Comparison of ENCODE assay signal across 9 mouse cellular contexts in the genomic region with DNA sequence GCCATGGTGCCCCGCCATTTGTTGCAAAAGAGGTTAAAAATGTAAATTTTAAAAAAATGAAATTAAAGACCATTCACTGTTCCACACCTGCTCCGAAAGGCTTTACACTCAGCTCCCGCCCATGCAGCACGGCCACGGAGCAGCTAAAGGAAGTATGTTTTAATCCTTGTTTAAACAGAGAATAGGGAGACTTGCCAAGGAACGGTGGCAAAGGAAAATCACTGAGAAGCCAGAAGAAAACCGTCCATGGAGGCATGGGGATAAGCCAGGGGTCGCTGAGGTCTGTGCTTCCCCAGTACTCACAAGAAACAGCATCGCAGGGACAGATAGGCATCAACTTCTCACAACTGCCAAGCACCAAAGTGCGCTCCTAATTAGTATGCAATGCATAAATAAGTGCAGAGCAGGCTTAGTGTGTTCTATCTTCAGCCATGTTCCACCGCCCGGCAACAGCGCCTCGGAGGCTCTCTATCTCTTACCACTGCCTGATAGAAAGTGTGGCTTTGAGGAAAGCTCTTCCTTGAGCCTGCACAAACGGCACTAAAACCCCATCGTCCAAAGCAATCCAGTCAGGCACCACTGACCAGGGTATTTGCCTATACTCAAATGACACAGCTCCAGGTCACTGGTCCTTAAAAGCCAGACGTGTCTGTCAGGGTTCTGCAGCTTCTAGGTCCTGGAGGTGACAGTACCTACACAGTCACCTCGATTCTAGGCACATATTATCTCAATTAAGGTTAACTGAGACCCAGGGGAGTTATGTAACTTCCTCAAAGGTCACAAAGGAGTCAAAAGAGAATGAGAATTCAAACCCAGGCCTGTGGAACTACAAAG.
DNase-seq lines count a peak whose midpoint lies in the region; ATAC-seq lines count a peak whose summit lies in the region.
"Had no signal": no experiment of that assay in that cellular context is flagged by ENCODE, and none has a peak within 500 bp of the region (broad histone marks: within the 10 kb centered on the region; RNA-seq: fewer than 3 reads in every experiment).

No protein-coding gene starts in this region.

- H3K4me3 ChIP-seq in forebrain, embryonic 13.5 days = peak overlapping the region; percentile 6
- H3K4me3 ChIP-seq in kidney, embryonic 14.5 days (ENCODE audit: low read length) = no peak overlapping the region
- H3K4me3 ChIP-seq: erythroblast, embryonic 14.5 days had no signal

- H3K27ac ChIP-seq in forebrain, embryonic 13.5 days = peak overlapping the region; percentile 41; the same call in 1 of the 2 replicates
- H3K27ac ChIP-seq in kidney, embryonic 14.5 days (ENCODE audit: low read depth, low read length) = 0 out of 2 replicates have a peak overlapping the region, but pooled peaks have one; percentile 3

- no peaks in the 10 kb centered on the region for H3K9me3 ChIP-seq in forebrain, embryonic 13.5 days (replicated peaks)
- H3K9me3 ChIP-seq in kidney, embryonic 14.5 days (ENCODE audit: control insufficient read depth, low read length) = no peaks in the 10 kb centered on the region

- H3K4me2 ChIP-seq in forebrain, embryonic 13.5 days = peak overlapping the region; percentile 52
- H3K4me2 ChIP-seq in kidney, embryonic 14.5 days (replicated peaks; ENCODE audit: low read depth, low read length) = peak overlapping the region; percentile 24

- peak; percentile 30; the same call in 1 of the 2 replicates for ATAC-seq in forebrain, embryonic 13.5 days
- ATAC-seq in kidney, embryonic 14.5 days (ENCODE audit: low FRiP score, low TSS enrichment) = peak; percentile 82
- peak; percentile 16; the same call in 1 of the 2 replicates for ATAC-seq in megakaryocyte progenitor cell, adult 5-6 weeks (replicated peaks; ENCODE audit: poor library complexity)

- H3K9ac ChIP-seq in forebrain, embryonic 13.5 days = peak overlapping the region; percentile 23
- H3K9ac ChIP-seq in kidney, embryonic 14.5 days (ENCODE audit: low read depth, low read length) = no peak overlapping the region

- peaks cover 89% of the 10 kb centered on the region for H3K4me1 ChIP-seq in forebrain, embryonic 13.5 days
- H3K4me1 ChIP-seq in kidney, embryonic 14.5 days (ENCODE audit: control insufficient read depth, insufficient read depth, low read length) = peaks cover 55% of the 10 kb centered on the region

- DNase-seq in cerebellum, postnatal 10 days = peak; percentile 30 to 43
- no peak for DNase-seq in cerebellum, postnatal 4 days (ENCODE audit: low spot score in 2 of 2)
- no peak for DNase-seq in spleen, postnatal 36 days (ENCODE audit: low spot score in 2 of 2)
- DNase-seq in MN1 (ENCODE audit: low spot score) = no peak
- DNase-seq in gastrocnemius, postnatal 25 days = no peak

- H3K36me3 ChIP-seq in forebrain, embryonic 13.5 days (ENCODE audit: poor library complexity, severe bottlenecking) = no peaks in the 10 kb centered on the region
- no peaks in the 10 kb centered on the region for H3K36me3 ChIP-seq in kidney, embryonic 14.5 days (ENCODE audit: control insufficient read depth, insufficient read depth, low read length)

- no peaks in the 10 kb centered on the region for H3K27me3 ChIP-seq in forebrain, embryonic 13.5 days
- no peaks in the 10 kb centered on the region for H3K27me3 ChIP-seq in kidney, embryonic 14.5 days (ENCODE audit: control insufficient read depth, insufficient read depth, low read length)

- 17% methylated on average over 18 of the region's 18 CpGs for WGBS in forebrain, embryonic 13.5 days
- 30% methylated on average over 18 of the region's 18 CpGs for WGBS in kidney, embryonic 14.5 days

Comparison
In these comparisons a context has a peak if more than half of its experiments do, and no peak if none do; other contexts are left out.
1. DNase-seq: peak in cerebellum, postnatal 10 days (2 of 2); none in cerebellum, postnatal 4 days (0 of 2), spleen, postnatal 36 days (0 of 2), MN1 (single experiment) and gastrocnemius, postnatal 25 days (single experiment).
2. ATAC-seq: peak in every context shown above with its lines; median percentile 82 in kidney, embryonic 14.5 days; 30 in forebrain, embryonic 13.5 days; 16 in megakaryocyte progenitor cell, adult 5-6 weeks.